Mouse (Mus musculus) midbrain, embryonic 15.5 days (tissue): ENCODE measurements at regions not wholly inside any gene's neighbourhood (a gene's known extent, or its start where the extent isn't known, plus 50 kb on each side); places are given as distances from the start of the nearest gene placed in this dataset.
A peak's percentile ranks its signal among the peaks of the same experiment; 100 is the strongest.

Source experiments
- ATAC-seq: fragments of 200-750 bp; cut with Nextera tagmentation; replicated peaks from 2 replicates; pipeline ENCODE4 v1.8.0; 2017; ENCODE audit warnings: moderate TSS enrichment
- H3K27ac ChIP-seq: fragments of 300-500 bp; sonication (generic); 2 replicates; pipeline ENCODE4 v1.5.1; 2015; ENCODE audit warnings: mild to moderate bottlenecking, inconsistent platforms
- H3K27me3 ChIP-seq: fragments of 300-500 bp; sonication (generic); replicated peaks from 2 replicates; pipeline ENCODE4 v1.6.1; 2015; ENCODE audit warnings: inconsistent platforms
- H3K36me3 ChIP-seq: fragments of 300-500 bp; sonication (generic); replicated peaks from 2 replicates; pipeline ENCODE4 v1.6.1; 2015; ENCODE audit warnings: inconsistent platforms
- H3K4me1 ChIP-seq: fragments of 300-500 bp; sonication (generic); 2 replicates; pipeline ENCODE4 v1.6.1; 2015; ENCODE audit warnings: inconsistent platforms
- H3K4me2 ChIP-seq: fragments of 300-500 bp; sonication (generic); 2 replicates; pipeline ENCODE4 v1.6.1; 2015; ENCODE audit warnings: inconsistent platforms, mild to moderate bottlenecking, moderate library complexity
- H3K4me3 ChIP-seq: fragments of 300-500 bp; sonication (generic); 2 replicates; pipeline ENCODE4 v1.5.1; 2015; ENCODE audit warnings: mild to moderate bottlenecking, inconsistent platforms
- H3K9ac ChIP-seq: fragments of 300-500 bp; sonication (generic); 2 replicates; pipeline ENCODE4 v1.6.1; 2015; ENCODE audit warnings: mild to moderate bottlenecking, inconsistent platforms
- H3K9me3 ChIP-seq: fragments of 300-500 bp; sonication (generic); 2 replicates; pipeline ENCODE4 v1.6.1; 2016; ENCODE audit warnings: inconsistent platforms
- WGBS: fragments of 180-500 bp; shearing (Covaris S2); methylation state at CpG from one replicate; pipeline ENCODE4 v1.1.7; 2015; ENCODE audit warnings: mixed read lengths; 5-methylcytosine and 5-hydroxymethylcytosine counted together

- no peaks in the 10 kb centered on the region for H3K36me3 ChIP-seq
- ATAC-seq = no peak
- H3K9ac ChIP-seq = no peak overlapping the region
- no peaks in the 10 kb centered on the region for H3K27me3 ChIP-seq
- H3K27ac ChIP-seq = no peak overlapping the region
- H3K9me3 ChIP-seq = no peaks in the 10 kb centered on the region
- H3K4me3 ChIP-seq = no peak overlapping the region
- WGBS = 52% methylated on average over 20 of the region's 20 CpGs
- 0 out of 2 replicates have a peak, but pooled peaks cover 4% of the 10 kb centered on the region for H3K4me1 ChIP-seq
- H3K4me2 ChIP-seq = peak overlapping the region; percentile 27
These were observed 543.9 kb downstream of the Gja1 start for GRCm38 (mm10) chr10:56920711-56921672.

- no peak overlapping the region for H3K4me2 ChIP-seq
- no peak overlapping the region for H3K9ac ChIP-seq
- no peaks in the 10 kb centered on the region for H3K36me3 ChIP-seq
- H3K4me1 ChIP-seq = no peaks in the 10 kb centered on the region
- H3K27me3 ChIP-seq = no peaks in the 10 kb centered on the region
- no peak for ATAC-seq
- 82% methylated on average over 4 of the region's 4 CpGs for WGBS
- no peak overlapping the region for H3K4me3 ChIP-seq
- H3K9me3 ChIP-seq = no peaks in the 10 kb centered on the region
- H3K27ac ChIP-seq = no peak overlapping the region
These were observed 551.0 kb upstream of the Hsf2 start for GRCm38 (mm10) chr10:56935174-56935573.

- H3K27me3 ChIP-seq = no peaks in the 10 kb centered on the region
- ATAC-seq = no peak
- H3K4me3 ChIP-seq = no peak overlapping the region
- H3K4me1 ChIP-seq = no peaks in the 10 kb centered on the region
- H3K36me3 ChIP-seq = no peaks in the 10 kb centered on the region
- H3K4me2 ChIP-seq = no peak overlapping the region
- no peak overlapping the region for H3K27ac ChIP-seq
- WGBS = 27% methylated on average over 4 of the region's 4 CpGs
- H3K9ac ChIP-seq = no peak overlapping the region
- no peaks in the 10 kb centered on the region for H3K9me3 ChIP-seq
These were observed 544.2 kb upstream of the Hsf2 start for GRCm38 (mm10) chr10:56941972-56942371.

GRCm38 (mm10) chr10:56944434-56945145 lies 541.6 kb upstream of the Hsf2 start:
- H3K27ac ChIP-seq = no peak overlapping the region

DNA sequence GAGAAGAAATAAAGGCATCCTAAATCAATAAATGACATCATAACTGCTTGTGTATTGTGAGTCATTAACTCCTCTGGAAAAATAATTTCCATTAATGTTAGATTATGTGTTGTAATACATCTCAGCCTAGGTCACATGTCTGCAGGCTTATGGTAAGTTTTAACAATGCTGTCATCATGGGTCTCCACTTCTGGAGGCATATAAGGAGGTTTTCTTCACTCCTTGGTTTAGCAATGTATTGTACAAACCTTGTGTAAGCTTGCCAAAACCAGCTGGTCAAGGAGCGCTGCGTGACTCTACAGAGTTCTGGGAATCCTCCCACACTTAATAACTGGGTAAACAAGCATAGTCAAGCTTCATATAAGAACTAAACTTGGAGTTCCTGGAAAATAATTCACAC lies 529.5 kb upstream of the Hsf2 start:
- WGBS = 85% methylated on average over 2 of the region's 2 CpGs
- Histone ChIP-seq H3K4me1 (no peaks in the 10 kb centered on the region), H3K4me2 (no peak overlapping the region), H3K9me3 (no peaks in the 10 kb centered on the region), H3K27me3 (no peaks in the 10 kb centered on the region), H3K27ac (no peak overlapping the region), H3K36me3 (no peaks in the 10 kb centered on the region), H3K4me3 (no peak overlapping the region), H3K9ac (no peak overlapping the region)
- ATAC-seq = no peak

More at GRCm38 (mm10) chr10:56944434-56945145, 541.6 kb upstream of the Hsf2 start:
- no peaks in the 10 kb centered on the region for H3K36me3 ChIP-seq
- no peak overlapping the region for H3K4me2 ChIP-seq
- H3K27me3 ChIP-seq = no peaks in the 10 kb centered on the region
- H3K4me3 ChIP-seq = no peak overlapping the region
- no peaks in the 10 kb centered on the region for H3K4me1 ChIP-seq
- no peak for ATAC-seq
- WGBS = 86% methylated on average over 5 of the region's 5 CpGs
- no peaks in the 10 kb centered on the region for H3K9me3 ChIP-seq
- H3K9ac ChIP-seq = no peak overlapping the region

DNA sequence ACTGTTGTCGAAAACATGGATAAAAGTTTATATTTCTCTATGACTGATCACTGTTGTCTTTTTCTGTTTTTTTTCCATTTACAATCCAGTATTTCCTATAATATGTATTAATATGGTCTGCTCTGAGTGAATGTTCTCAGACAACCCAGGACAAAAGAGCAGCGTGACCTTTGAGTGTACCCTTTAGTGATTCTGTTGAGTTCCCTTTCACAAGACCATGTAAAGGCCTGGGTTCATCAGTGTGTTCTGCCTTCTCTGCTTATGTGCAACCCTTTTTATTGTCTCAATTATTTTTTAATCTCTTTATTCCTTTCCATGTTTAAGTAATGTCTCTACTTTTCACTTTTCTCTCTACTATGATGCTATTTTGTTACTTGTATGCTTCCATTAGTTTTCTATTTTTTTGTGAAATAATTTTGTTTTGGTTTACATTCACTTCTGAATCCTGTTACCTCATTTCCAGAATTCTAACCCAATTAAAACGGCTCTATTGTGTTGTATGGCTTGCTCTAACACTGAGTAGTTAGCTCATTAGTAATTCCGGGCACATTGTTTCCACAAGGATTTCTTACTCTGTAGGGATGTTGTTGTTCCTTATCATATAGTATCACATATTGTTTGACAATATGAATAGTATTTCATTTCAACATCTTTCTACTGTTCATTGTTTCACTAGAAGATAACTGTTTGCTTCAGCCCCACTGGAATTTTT lies 523.9 kb upstream of the Hsf2 start:
- H3K27ac ChIP-seq = no peak overlapping the region
- WGBS = 81% methylated on average over 4 of the region's 4 CpGs
- H3K9ac ChIP-seq = no peak overlapping the region
- ATAC-seq = no peak
- H3K36me3 ChIP-seq = no peaks in the 10 kb centered on the region
- H3K4me1 ChIP-seq = no peaks in the 10 kb centered on the region
- H3K27me3 ChIP-seq = no peaks in the 10 kb centered on the region
- H3K4me2 ChIP-seq = no peak overlapping the region
- H3K9me3 ChIP-seq = no peaks in the 10 kb centered on the region
- H3K4me3 ChIP-seq = no peak overlapping the region

DNA sequence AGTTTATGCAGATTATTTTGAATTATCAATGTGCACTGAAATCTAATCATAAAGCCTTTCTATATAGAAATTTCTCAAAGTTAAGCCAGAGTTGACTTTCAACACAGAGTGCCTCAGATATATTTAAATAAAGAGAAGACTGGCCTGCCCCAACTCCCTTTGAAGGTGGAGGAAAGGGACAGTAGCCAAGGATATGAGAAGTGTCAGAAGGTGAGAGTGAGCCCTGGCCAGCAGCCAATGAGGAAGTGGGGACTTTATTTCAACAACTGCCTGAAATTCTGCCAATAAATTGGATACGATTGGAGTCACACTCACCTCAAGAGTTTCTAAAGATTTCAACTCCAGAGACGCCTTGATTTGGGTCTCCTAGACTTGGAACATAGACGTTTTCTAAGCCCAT lies 523.0 kb upstream of the Hsf2 start:
- Histone ChIP-seq H3K4me3 (no peak overlapping the region), H3K9me3 (no peaks in the 10 kb centered on the region), H3K4me1 (no peaks in the 10 kb centered on the region), H3K9ac (no peak overlapping the region), H3K27ac (no peak overlapping the region), H3K4me2 (no peak overlapping the region), H3K36me3 (no peaks in the 10 kb centered on the region), H3K27me3 (no peaks in the 10 kb centered on the region)
- WGBS = 74% methylated on average over 3 of the region's 3 CpGs
- ATAC-seq = no peak

DNA sequence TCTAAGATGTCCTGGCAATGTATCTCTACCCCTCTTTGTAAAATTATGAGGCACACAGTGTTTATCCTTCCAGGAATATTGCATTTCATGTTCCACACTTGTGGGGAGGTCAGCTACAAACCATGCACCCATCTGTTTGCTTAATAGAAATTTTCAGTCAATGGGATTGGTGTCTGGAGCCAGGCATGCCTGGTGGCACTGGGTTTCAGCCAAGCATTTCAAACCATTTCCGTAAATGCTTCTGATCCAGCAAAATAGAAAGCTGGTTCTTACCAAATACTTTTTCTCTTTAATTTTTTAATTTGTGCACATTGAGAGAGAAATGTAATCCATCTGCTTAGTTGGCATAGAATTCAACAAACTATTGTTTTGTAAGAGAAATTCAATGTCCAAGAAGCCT lies 517.3 kb upstream of the Hsf2 start:
- Histone ChIP-seq H3K4me3 (no peak overlapping the region), H3K9me3 (no peaks in the 10 kb centered on the region), H3K36me3 (no peaks in the 10 kb centered on the region), H3K4me1 (no peaks in the 10 kb centered on the region), H3K27ac (no peak overlapping the region), H3K27me3 (no peaks in the 10 kb centered on the region), H3K9ac (no peak overlapping the region), H3K4me2 (no peak overlapping the region)
- 80% methylated on average over 1 of the region's 1 CpGs for WGBS
- no peak for ATAC-seq

DNA sequence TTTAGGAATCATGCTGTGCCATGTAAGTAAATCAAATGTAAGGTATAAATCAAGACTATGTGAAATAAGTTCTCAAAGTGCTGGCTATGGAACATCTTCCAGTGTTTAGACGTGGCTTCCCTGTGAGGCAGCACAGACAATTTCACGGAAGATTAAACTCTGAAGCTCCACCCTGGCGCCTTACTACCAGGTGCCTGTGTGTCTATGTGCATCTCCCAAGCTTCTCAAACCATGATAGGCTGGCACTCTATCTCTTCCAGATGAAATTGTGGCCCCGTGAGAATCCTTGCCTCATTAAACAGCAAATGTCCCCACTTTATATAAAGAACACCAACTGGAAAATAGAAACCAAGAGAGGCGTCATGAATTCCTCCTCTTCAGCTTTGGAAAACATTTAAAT lies 511.4 kb upstream of the Hsf2 start:
- H3K27me3 ChIP-seq = no peaks in the 10 kb centered on the region
- no peaks in the 10 kb centered on the region for H3K36me3 ChIP-seq
- no peak for ATAC-seq
- no peak overlapping the region for H3K9ac ChIP-seq
- H3K9me3 ChIP-seq = no peaks in the 10 kb centered on the region
- 80% methylated on average over 5 of the region's 5 CpGs for WGBS
- no peak overlapping the region for H3K4me3 ChIP-seq
- H3K4me1 ChIP-seq = no peaks in the 10 kb centered on the region
- no peak overlapping the region for H3K4me2 ChIP-seq
- no peak overlapping the region for H3K27ac ChIP-seq

GRCm38 (mm10) chr10:56979601-56980000 lies 506.6 kb upstream of the Hsf2 start:
- WGBS = 48% methylated on average over 3 of the region's 3 CpGs
- Histone ChIP-seq H3K4me1 (no peaks in the 10 kb centered on the region), H3K4me2 (no peak overlapping the region), H3K27ac (no peak overlapping the region), H3K4me3 (no peak overlapping the region), H3K27me3 (no peaks in the 10 kb centered on the region), H3K9me3 (no peaks in the 10 kb centered on the region), H3K36me3 (no peaks in the 10 kb centered on the region), H3K9ac (no peak overlapping the region)
- no peak for ATAC-seq

GRCm38 (mm10) chr10:56980821-56981220 lies 505.4 kb upstream of the Hsf2 start:
- no peak overlapping the region for H3K9ac ChIP-seq
- H3K4me3 ChIP-seq = no peak overlapping the region
- no peaks in the 10 kb centered on the region for H3K36me3 ChIP-seq
- no peaks in the 10 kb centered on the region for H3K27me3 ChIP-seq
- no peaks in the 10 kb centered on the region for H3K4me1 ChIP-seq
- H3K9me3 ChIP-seq = no peaks in the 10 kb centered on the region
- WGBS = 65% methylated on average over 3 of the region's 3 CpGs
- ATAC-seq = no peak
- H3K27ac ChIP-seq = no peak overlapping the region
- no peak overlapping the region for H3K4me2 ChIP-seq

DNA sequence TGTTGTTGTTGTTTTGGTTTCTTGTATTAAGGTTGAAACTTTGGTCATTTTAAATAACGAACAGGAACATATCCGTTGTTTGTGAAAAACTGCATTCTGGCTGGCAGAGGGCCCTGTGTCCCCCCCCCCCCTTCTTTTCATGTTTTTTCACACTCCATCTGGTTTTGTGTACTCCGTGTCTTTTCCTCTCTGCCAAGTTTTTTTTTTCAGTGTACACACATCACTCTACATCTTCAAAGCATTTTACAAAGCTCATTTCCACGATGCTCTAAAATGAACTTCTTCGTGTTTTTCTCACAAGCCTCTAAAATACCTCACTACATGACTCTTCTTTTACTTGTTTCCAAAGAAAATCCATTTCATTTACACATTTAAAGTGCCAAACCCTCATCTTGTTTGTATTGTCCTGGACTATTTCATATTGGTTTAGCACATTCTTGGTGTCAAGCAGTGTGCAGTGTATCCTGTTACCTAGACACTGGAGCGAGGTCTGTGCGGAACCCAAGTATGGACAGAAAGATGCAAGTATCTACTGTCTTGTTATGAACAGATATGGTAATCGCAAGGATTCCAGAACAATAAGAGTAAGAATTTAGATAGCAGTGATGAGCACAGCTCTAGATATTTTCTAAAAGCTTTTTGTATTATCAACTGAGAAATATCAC lies 503.5 kb upstream of the Hsf2 start:
- WGBS = 76% methylated on average over 8 of the region's 8 CpGs
- Histone ChIP-seq H3K27me3 (no peaks in the 10 kb centered on the region), H3K36me3 (no peaks in the 10 kb centered on the region), H3K4me1 (no peaks in the 10 kb centered on the region), H3K4me2 (no peak overlapping the region), H3K9me3 (no peaks in the 10 kb centered on the region), H3K4me3 (no peak overlapping the region), H3K27ac (no peak overlapping the region), H3K9ac (no peak overlapping the region)
- no peak for ATAC-seq
